ENCODE assay signal across 12 mouse cellular contexts in genomic region chr13:8316347-8317141, GRCm38 (mm10).
DNase-seq lines count a peak whose midpoint lies in the region; ATAC-seq and TF ChIP-seq lines count a peak whose summit lies in the region.
"Had no signal": no experiment of that assay in that cellular context is flagged by ENCODE, and none has a peak within 500 bp of the region (broad histone marks: within the 10 kb centered on the region; RNA-seq: fewer than 3 reads in every experiment).

No protein-coding gene starts in this region.

- no peaks in the 10 kb centered on the region for H3K4me1 ChIP-seq in hindbrain, embryonic 11.5 days (replicated peaks; ENCODE audit: control insufficient read depth, insufficient read depth, low read length)
- H3K4me1 ChIP-seq in hindbrain, postnatal 0 days (ENCODE audit: insufficient read depth, low read length), result no peaks in the 10 kb centered on the region
- H3K4me1 ChIP-seq in hindbrain, embryonic 15.5 days (replicated peaks), result no peaks in the 10 kb centered on the region
- no peaks in the 10 kb centered on the region for H3K4me1 ChIP-seq in heart, embryonic 10.5 days

- H3K27ac ChIP-seq in hindbrain, embryonic 11.5 days (ENCODE audit: low read depth, low read length), result no peak overlapping the region
- H3K27ac ChIP-seq in hindbrain, postnatal 0 days, result no peak overlapping the region
- no peak overlapping the region for H3K27ac ChIP-seq in hindbrain, embryonic 15.5 days (replicated peaks)
- no peak overlapping the region for H3K27ac ChIP-seq in heart, embryonic 10.5 days

- H3K9ac ChIP-seq in hindbrain, embryonic 11.5 days (ENCODE audit: low read depth, low read length), result no peak overlapping the region
- no peak overlapping the region for H3K9ac ChIP-seq in hindbrain, postnatal 0 days (replicated peaks; ENCODE audit: low read length)
- no peak overlapping the region for H3K9ac ChIP-seq in hindbrain, embryonic 15.5 days

- H3K4me3 ChIP-seq in hindbrain, embryonic 11.5 days (ENCODE audit: low read depth, low read length), result no peak overlapping the region
- no peak overlapping the region for H3K4me3 ChIP-seq in hindbrain, postnatal 0 days (ENCODE audit: low read length)
- H3K4me3 ChIP-seq in hindbrain, embryonic 15.5 days, result no peak overlapping the region
- H3K4me3 ChIP-seq in heart, embryonic 10.5 days, result no peak overlapping the region

- no peak overlapping the region for H3K4me2 ChIP-seq in hindbrain, embryonic 11.5 days (replicated peaks; ENCODE audit: low read depth, low read length)
- H3K4me2 ChIP-seq in hindbrain, postnatal 0 days (ENCODE audit: low read depth, low read length), result no peak overlapping the region
- H3K4me2 ChIP-seq in hindbrain, embryonic 15.5 days, result no peak overlapping the region

- no peak for TF ChIP-seq CTCF in hindbrain, postnatal 0 days (IDR thresholded peaks at IDR 0.05; ENCODE audit: low read depth)

- WGBS in hindbrain, embryonic 11.5 days, result 52% methylated on average over 5 of the region's 5 CpGs
- WGBS in hindbrain, postnatal 0 days, result 42% methylated on average over 5 of the region's 5 CpGs
- 25% methylated on average over 5 of the region's 5 CpGs for WGBS in hindbrain, embryonic 15.5 days
- WGBS in heart, embryonic 10.5 days, result 58% methylated on average over 5 of the region's 5 CpGs

- H3K9me3 ChIP-seq in hindbrain, embryonic 11.5 days (ENCODE audit: control insufficient read depth, low read length), result no peaks in the 10 kb centered on the region
- H3K9me3 ChIP-seq in hindbrain, postnatal 0 days (ENCODE audit: low read length), result no peaks in the 10 kb centered on the region
- H3K9me3 ChIP-seq in hindbrain, embryonic 15.5 days, result no peaks in the 10 kb centered on the region
- no peaks in the 10 kb centered on the region for H3K9me3 ChIP-seq in heart, embryonic 10.5 days

- no peak for ATAC-seq in hindbrain, embryonic 11.5 days (ENCODE audit: low FRiP score)
- no peak for ATAC-seq in hindbrain, postnatal 0 days
- ATAC-seq in hindbrain, embryonic 15.5 days (ENCODE audit: low FRiP score, low read depth), result peak; percentile 56; the same call in 1 of the 2 replicates
- ATAC-seq: CD4-positive, CD25-positive, alpha-beta regulatory T cell, adult 4 months had no signal

- DNase-seq in hindbrain, embryonic 11.5 days (ENCODE audit: low spot score), result peak; percentile 31
- no peak for DNase-seq in hindbrain, postnatal 0 days (ENCODE audit: low spot score)
- DNase-seq in 3T3-L1 (ENCODE audit: low read depth, low spot score) (peak; percentile 22), R1 (ENCODE audit: low read depth, low spot score) (peak; percentile 49)
- DNase-seq in cerebellum, adult 8-10 months, result no peak
- no peak for DNase-seq in frontal cortex, postnatal 25 days (ENCODE audit: low spot score in 2 of 2)
- DNase-seq in heart, embryonic 10.5 days (ENCODE audit: low spot score), result no peak
- DNase-seq: cerebellum, adult 2 months; heart, postnatal 14 days; lung, postnatal 14 days had no signal

- H3K36me3 ChIP-seq in hindbrain, embryonic 11.5 days (ENCODE audit: control insufficient read depth, insufficient read depth, low read length), result no peaks in the 10 kb centered on the region
- H3K36me3 ChIP-seq in hindbrain, postnatal 0 days (ENCODE audit: insufficient read depth, low read length), result no peaks in the 10 kb centered on the region
- H3K36me3 ChIP-seq in hindbrain, embryonic 15.5 days, result no peaks in the 10 kb centered on the region
- no peaks in the 10 kb centered on the region for H3K36me3 ChIP-seq in heart, embryonic 10.5 days

- H3K27me3 ChIP-seq in hindbrain, embryonic 11.5 days (ENCODE audit: control insufficient read depth, insufficient read depth, low read length), result no peaks in the 10 kb centered on the region
- H3K27me3 ChIP-seq in hindbrain, postnatal 0 days (ENCODE audit: insufficient read depth, low read length), result no peaks in the 10 kb centered on the region
- no peaks in the 10 kb centered on the region for H3K27me3 ChIP-seq in hindbrain, embryonic 15.5 days
- no peaks in the 10 kb centered on the region for H3K27me3 ChIP-seq in heart, embryonic 10.5 days (ENCODE audit: insufficient read depth, poor library complexity, severe bottlenecking)

Comparison
In these comparisons a context has a peak if more than half of its experiments do, and no peak if none do; other contexts are left out.
1. DNase-seq: peak in hindbrain, embryonic 11.5 days (single experiment), 3T3-L1 (single experiment) and R1 (single experiment); none in hindbrain, postnatal 0 days (single experiment), cerebellum, adult 8-10 months (single experiment), frontal cortex, postnatal 25 days (0 of 2) and heart, embryonic 10.5 days (single experiment).